Mouse (Mus musculus) limb, embryonic 15.5 days (tissue): ENCODE data around the gene Pik3c2b. TPM values are rescaled to one million over a fixed set of nuclear protein-coding genes. Genes with fewer than 3 reads are reported as not detected.
A peak's percentile ranks its signal among the peaks of the same experiment; 100 is the strongest.

ENCODE experiments used
- ATAC-seq: fragments of 200-750 bp; cut with Nextera tagmentation; 2 replicates; pipeline ENCODE4 v1.8.0; 2017; ENCODE audit warnings: low read depth, moderate TSS enrichment; ENCODE audit not compliant: insufficient number of reproducible peaks, low FRiP score, low TSS enrichment
- H3K27ac ChIP-seq: fragments of 300-500 bp; sonication (generic); 2 replicates; pipeline ENCODE4 v1.5.1; 2015; ENCODE audit warnings: moderate library complexity, mild to moderate bottlenecking, inconsistent platforms
- H3K27me3 ChIP-seq: fragments of 300-500 bp; sonication (generic); 2 replicates; pipeline ENCODE4 v1.6.1; 2015; ENCODE audit warnings: inconsistent platforms
- H3K36me3 ChIP-seq: fragments of 300-500 bp; sonication (generic); 2 replicates; pipeline ENCODE4 v1.6.1; 2015; ENCODE audit warnings: inconsistent platforms
- H3K4me1 ChIP-seq: fragments of 300-500 bp; sonication (generic); 2 replicates; pipeline ENCODE4 v1.6.1; 2015; ENCODE audit warnings: inconsistent platforms
- H3K4me2 ChIP-seq: fragments of 300-500 bp; sonication (generic); 2 replicates; pipeline ENCODE4 v1.6.1; 2015; ENCODE audit warnings: mild to moderate bottlenecking, inconsistent platforms
- H3K4me3 ChIP-seq: fragments of 300-500 bp; sonication (generic); 2 replicates; pipeline ENCODE4 v1.5.1; 2015; ENCODE audit warnings: mild to moderate bottlenecking, inconsistent platforms
- H3K9ac ChIP-seq: fragments of 300-500 bp; sonication (generic); 2 replicates; pipeline ENCODE4 v1.6.1; 2015; ENCODE audit warnings: inconsistent platforms
- H3K9me3 ChIP-seq: fragments of 300-500 bp; sonication (generic); 2 replicates; pipeline ENCODE4 v1.6.1; 2016; ENCODE audit warnings: inconsistent platforms
- WGBS: fragments of 180-500 bp; shearing (Covaris S2); methylation state at CpG from one replicate; pipeline ENCODE4 v1.1.7; 2015; 5-methylcytosine and 5-hydroxymethylcytosine counted together
- polyA plus RNA-seq: library from polyadenylated mRNA; unstranded; fragments of >200 nt; fragmentation: Nextera tagmentation; extraction: Ambion mirVana; gene quantifications from 2 replicates; pipeline ENCODE4 v1.2.1, GENCODE M21; 2015

The Pik3c2b gene
- polyA plus RNA-seq: 6.8 and 7.5 TPM in 2 replicates

DNA sequence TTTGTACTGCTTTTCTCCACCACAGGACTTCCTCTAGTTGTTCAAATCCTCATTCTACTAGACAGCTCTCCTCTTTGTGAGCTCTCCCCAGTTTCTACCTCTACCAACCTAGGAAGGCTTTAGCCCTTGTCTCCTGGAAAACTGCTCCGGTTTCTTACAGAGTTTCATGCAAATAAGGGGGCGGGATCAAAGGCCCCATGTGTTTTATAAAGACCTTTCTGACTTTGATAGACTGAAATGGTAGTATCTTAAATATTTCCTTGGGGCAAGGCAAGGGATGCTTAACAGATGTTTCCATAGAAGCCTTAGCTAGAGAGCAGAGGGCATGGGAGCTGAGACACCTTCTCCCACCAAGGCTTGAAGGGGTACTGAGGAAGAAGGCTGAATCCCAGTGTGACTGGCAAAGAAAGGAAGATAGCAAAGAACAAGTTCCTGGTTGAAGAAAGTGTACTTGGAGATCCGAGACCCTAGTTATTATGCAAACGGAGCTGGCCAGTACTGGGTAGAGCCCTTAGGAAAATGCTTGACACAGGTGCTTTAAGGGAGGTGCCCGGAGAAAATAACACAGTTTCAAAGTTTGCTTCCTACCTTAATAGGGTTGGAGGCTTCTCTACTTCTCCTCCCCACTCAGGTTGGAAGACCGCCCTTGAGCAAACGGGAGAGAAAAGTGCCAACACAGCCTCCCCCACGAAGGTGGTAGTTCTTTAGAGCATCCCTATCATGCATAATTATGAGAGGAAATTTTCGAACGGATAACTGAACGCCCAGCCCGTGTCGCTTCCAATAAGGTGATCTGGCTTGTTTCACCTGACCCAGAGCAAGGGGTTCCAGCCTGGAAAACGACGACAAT lies at the start of gene Pik3c2b:
Gene Pik3c2b, plus strand, starts transcription at position 657 of the 850 bp plus-strand sequence.
- Histone ChIP-seq H3K27ac (peak within 1 kb of the TSS; percentile 91), H3K4me1 (peaks cover 35% of the 10 kb centered on the region), H3K4me2 (peak within 1 kb of the TSS; percentile 93), H3K9me3 (no peaks in the 10 kb centered on the region), H3K9ac (peak within 1 kb of the TSS; percentile 89), H3K36me3 (no peaks in the 10 kb centered on the region), H3K27me3 (no peaks in the 10 kb centered on the region), H3K4me3 (peak within 1 kb of the TSS; percentile 83)
- WGBS: 2% methylated on average over 15 of the region's 15 CpGs
- ATAC-seq: 0 out of 2 replicates have a peak, but pooled peaks have one; percentile 11

DNA sequence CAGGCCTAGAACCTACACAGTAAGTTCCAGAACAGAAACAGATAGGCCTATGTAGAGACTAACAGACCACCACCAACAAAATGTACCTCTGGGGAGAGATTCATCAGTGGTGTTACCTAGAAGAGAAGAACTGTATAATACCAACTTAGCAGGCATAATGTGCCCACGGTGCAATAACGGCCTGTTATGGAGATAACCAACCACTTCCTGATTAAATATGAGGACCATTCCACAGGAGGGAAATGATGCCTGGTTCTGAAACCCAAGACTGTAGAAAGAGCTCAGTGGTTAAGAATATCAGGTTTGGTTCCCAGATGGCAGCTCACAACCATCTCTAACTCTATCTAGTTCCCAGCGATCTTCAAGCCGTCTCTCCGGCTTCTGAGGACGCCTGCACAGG lies 45.1 kb upstream of the Pik3c2b start:
- Histone ChIP-seq H3K4me3 (no peak overlapping the region), H3K27me3 (no peaks in the 10 kb centered on the region), H3K4me1 (no peaks in the 10 kb centered on the region), H3K4me2 (no peak overlapping the region), H3K27ac (no peak overlapping the region), H3K9ac (no peak overlapping the region), H3K9me3 (no peaks in the 10 kb centered on the region), H3K36me3 (peaks cover 84% of the 10 kb centered on the region)
- ATAC-seq: no peak
- WGBS: 93% methylated on average over 6 of the region's 6 CpGs

DNA sequence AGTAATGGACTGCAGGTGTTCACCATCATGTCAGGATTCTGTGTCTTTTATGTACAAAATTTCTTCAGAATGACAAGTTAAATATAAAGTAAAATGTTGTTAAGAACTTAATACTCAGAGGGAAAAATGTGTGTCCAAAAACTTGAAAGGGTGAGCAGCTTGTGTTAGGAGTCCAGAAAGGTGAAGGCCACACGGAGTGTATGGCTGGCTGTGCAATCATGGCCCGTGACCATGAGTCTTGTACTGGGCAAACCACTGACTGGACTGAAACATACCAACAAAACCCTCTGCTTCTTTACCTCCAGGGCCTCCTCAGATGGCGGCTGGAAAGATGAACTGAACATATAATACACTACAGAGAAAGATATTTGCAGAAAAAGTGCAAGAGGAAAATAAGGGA lies 38.9 kb upstream of the Pik3c2b start:
- Histone ChIP-seq H3K4me1 (no peaks in the 10 kb centered on the region), H3K9ac (no peak overlapping the region), H3K4me2 (no peak overlapping the region), H3K27ac (no peak overlapping the region), H3K4me3 (no peak overlapping the region), H3K27me3 (no peaks in the 10 kb centered on the region), H3K36me3 (peaks cover 60% of the 10 kb centered on the region), H3K9me3 (no peaks in the 10 kb centered on the region)
- ATAC-seq: no peak
- 76% methylated on average over 3 of the region's 3 CpGs for WGBS

DNA sequence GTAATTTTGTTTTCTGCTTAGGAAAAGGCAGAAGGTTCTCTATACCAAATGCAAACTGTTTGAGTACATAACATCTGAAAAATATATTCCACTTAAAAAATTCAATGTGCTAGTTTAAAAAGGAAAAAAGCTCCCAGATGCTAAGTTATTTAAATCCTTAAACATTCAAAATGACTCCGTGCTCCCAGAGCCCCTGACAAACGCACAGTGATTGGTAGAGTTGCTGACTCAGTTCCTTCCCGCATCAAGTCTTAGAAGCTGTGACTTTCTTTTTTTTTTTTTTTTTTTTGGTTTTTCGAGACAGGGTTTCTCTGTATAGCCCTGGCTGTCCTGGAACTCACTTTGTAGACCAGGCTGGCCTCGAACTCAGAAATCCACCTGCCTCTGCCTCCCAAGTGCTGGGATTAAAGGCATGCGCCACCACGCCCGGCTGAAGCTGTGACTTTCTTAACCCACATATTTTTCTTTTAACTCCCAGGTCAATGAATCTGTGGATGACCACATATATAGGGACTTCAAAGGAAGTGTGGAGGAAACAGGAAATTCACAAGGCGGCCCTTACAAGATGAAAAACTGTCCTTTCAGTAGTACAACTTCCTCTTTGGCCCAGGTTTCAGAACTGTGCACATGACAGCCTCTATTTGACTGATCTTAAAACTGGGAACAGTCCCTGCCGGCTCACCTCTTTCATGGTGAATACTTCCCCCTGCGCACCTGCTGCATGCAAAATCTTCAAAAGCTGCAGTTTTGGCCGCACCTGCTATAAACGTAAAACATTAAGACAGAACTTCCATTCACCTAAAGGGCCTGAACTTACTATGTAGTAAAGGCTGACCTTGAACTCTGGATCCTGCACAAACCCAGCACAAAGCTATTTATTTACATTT lies 33.3 kb upstream of the Pik3c2b start:
- ATAC-seq: no peak
- no peak overlapping the region for H3K4me3 ChIP-seq
- no peaks in the 10 kb centered on the region for H3K4me1 ChIP-seq
- WGBS: 81% methylated on average over 12 of the region's 13 CpGs
- H3K9ac ChIP-seq: no peak overlapping the region
- no peak overlapping the region for H3K27ac ChIP-seq
- H3K4me2 ChIP-seq: no peak overlapping the region
- no peaks in the 10 kb centered on the region for H3K27me3 ChIP-seq
- no peaks in the 10 kb centered on the region for H3K9me3 ChIP-seq
- H3K36me3 ChIP-seq: peaks cover 65% of the 10 kb centered on the region

DNA sequence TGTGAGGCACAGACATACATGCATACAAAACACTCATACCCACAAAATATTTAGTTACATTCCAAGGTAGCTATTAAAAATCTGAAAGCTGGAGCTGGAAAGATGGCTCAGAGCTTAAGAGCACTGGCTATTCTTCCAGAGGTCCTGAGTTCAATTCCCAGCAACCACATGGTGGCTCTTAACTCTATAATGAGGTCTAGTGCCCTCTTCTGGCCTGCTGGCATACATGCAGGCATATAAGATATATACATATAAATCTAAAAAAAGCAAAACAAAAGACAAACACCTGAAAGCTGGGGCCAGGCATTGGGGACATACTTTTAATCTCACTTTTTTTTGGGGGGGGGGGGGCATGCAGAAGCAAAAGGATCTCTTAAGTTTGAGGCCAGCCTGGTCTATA lies 32.1 kb upstream of the Pik3c2b start:
- no peaks in the 10 kb centered on the region for H3K4me1 ChIP-seq
- H3K4me2 ChIP-seq: no peak overlapping the region
- no peak overlapping the region for H3K27ac ChIP-seq
- no peaks in the 10 kb centered on the region for H3K27me3 ChIP-seq
- H3K4me3 ChIP-seq: no peak overlapping the region
- H3K36me3 ChIP-seq: peaks cover 68% of the 10 kb centered on the region
- no peak overlapping the region for H3K9ac ChIP-seq
- no peak for ATAC-seq
- H3K9me3 ChIP-seq: no peaks in the 10 kb centered on the region

DNA sequence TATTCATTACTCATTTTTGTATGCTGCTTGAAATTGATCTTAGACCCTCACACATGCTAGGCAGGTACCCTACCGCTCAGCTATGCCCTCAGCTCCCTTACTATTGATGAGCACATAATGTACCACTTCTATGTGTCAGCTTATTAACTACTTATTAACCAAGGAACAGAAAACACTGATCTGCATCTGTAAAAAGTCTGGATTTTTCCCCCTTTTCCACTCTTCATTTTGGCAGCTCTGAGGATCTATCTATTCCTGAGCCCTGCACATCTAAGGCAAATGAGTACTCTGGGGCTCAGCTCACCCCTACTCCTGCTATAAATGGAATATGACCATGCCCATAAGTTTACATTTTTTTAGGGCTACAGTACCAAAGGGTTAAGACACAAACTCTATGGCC lies 31.3 kb upstream of the Pik3c2b start:
- Histone ChIP-seq H3K4me1 (no peaks in the 10 kb centered on the region), H3K36me3 (peaks cover 68% of the 10 kb centered on the region), H3K27ac (no peak overlapping the region), H3K9me3 (no peaks in the 10 kb centered on the region), H3K27me3 (no peaks in the 10 kb centered on the region), H3K4me2 (no peak overlapping the region), H3K4me3 (no peak overlapping the region), H3K9ac (no peak overlapping the region)
- ATAC-seq: no peak
- WGBS: 93% methylated on average over 1 of the region's 1 CpGs

DNA sequence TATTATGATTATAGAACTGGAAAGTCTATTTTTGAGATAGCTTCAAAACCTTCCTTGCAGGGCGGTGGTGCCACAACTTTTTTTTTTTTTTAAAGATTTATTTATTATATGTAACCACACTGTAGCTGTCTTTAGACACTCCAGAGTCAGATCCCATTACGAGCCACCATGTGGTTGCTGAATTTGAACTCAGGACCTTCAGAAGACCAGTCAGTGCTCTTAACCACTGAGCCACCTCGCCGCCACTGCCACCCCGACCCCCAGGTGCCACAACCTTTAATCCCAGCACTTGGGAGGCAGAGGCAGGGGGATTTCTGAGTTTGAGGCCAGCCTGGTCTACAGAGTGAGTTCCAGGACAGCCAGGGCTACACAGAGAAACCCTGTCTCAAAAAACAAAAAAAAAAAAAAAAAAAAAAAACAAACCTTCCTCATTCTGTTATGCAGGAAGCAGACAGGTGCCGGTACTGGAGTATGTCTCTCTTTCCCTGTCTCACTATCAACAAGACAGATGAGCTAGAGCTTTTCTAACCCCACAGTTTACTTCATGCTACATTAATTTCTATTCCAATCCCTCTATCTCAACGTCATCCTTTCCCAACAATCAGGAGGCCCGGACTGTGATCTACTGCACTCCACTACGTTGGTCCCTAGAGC lies 28.6 kb upstream of the Pik3c2b start:
- WGBS: 95% methylated on average over 9 of the region's 9 CpGs

DNA sequence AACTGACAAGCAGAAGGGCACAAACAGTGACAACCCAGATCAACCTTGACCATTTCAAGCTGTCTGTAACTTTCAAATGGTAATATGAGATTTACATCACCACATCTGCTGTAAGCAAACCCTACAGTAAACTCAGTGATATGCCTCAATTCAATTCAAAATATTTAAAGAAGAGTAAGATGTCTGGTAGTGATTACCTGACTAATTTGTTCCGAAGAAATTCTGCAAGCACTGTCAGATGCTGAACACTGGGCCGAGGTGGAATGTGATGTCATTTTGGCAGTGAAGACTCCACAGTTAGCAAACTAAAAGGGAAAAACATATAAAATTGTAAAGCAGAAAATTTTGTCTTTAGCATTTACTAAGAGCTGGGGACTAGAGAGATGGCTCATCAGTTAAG lies 26.9 kb upstream of the Pik3c2b start:
- Histone ChIP-seq H3K27ac (no peak overlapping the region), H3K4me2 (no peak overlapping the region), H3K27me3 (no peaks in the 10 kb centered on the region), H3K4me1 (peaks cover 6% of the 10 kb centered on the region), H3K9me3 (no peaks in the 10 kb centered on the region), H3K36me3 (peaks cover 47% of the 10 kb centered on the region), H3K4me3 (no peak overlapping the region), H3K9ac (no peak overlapping the region)
- 70% methylated on average over 2 of the region's 2 CpGs for WGBS
- ATAC-seq: no peak

More for the DNA sequence above, 28.6 kb upstream of the Pik3c2b start:
- no peak overlapping the region for H3K4me3 ChIP-seq
- H3K27me3 ChIP-seq: no peaks in the 10 kb centered on the region
- H3K4me1 ChIP-seq: peaks cover 6% of the 10 kb centered on the region
- H3K4me2 ChIP-seq: no peak overlapping the region
- no peak overlapping the region for H3K27ac ChIP-seq
- no peak for ATAC-seq
- no peak overlapping the region for H3K9ac ChIP-seq
- peaks cover 57% of the 10 kb centered on the region for H3K36me3 ChIP-seq
- no peaks in the 10 kb centered on the region for H3K9me3 ChIP-seq

DNA sequence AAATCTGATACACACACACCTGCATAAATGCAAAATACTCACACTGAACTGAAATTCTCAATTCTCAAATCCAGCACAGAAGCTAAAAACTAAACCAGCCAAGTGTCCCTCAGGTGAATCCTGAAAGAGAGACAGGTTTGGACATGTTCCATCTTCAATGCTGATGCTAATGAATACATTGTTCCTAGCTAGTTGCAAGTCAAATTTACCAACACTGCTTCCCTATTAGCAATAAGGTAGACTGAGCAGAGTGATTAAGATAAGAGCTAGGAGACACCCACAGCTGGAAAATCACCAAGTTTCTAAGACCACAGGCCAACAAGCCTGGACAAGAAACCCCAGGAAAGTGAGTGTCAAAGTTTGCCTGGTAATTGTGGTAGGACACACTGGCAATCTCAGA lies 26.2 kb upstream of the Pik3c2b start:
- Histone ChIP-seq H3K4me3 (no peak overlapping the region), H3K27ac (peak overlapping the region; percentile 24; the same call in 1 of the 2 replicates), H3K27me3 (no peaks in the 10 kb centered on the region), H3K9me3 (no peaks in the 10 kb centered on the region), H3K4me2 (no peak overlapping the region), H3K4me1 (peaks cover 13% of the 10 kb centered on the region), H3K9ac (no peak overlapping the region), H3K36me3 (peaks cover 40% of the 10 kb centered on the region)
- no peak for ATAC-seq

DNA sequence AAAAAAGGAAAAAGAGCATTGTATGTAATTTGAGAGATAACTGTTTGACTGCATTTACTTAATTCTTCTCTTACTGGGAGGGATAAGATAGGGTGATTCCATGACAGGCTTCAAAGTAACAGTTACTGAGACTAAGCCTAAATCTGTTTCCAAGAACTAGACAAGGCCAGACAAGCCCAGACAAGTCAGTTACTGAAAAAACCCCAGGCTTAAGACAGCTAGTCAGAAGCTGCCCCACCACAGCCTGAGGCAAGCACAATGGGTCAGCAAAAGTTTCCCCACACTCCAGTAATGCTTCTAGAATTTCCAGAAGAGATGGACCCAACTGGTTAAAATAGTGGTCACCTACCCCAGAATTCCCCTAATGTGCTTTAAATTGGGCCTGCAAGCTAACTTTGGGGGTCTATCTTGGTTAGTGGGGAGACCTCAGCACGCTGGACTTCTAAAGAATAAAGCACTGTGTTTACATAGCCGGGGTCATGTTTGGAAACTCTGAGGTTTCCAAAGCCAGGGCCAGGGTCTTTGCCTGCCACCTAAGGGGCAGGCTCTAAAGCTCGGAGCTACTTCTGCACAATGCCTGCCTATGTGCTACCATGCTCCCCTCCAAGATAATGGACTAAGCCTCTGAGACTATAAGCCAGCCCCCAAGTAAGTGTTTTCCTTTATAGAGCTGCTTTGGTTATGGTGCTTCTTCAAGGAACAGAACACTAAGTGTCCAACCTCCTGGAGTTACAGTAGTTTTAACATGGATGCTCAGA lies 25.2 kb upstream of the Pik3c2b start:
- no peak overlapping the region for H3K27ac ChIP-seq
- ATAC-seq: no peak
- 72% methylated on average over 3 of the region's 3 CpGs for WGBS
- no peak overlapping the region for H3K9ac ChIP-seq
- H3K4me1 ChIP-seq: peaks cover 15% of the 10 kb centered on the region
- H3K4me2 ChIP-seq: no peak overlapping the region
- no peak overlapping the region for H3K4me3 ChIP-seq
- H3K27me3 ChIP-seq: no peaks in the 10 kb centered on the region
- H3K9me3 ChIP-seq: no peaks in the 10 kb centered on the region
- peaks cover 32% of the 10 kb centered on the region for H3K36me3 ChIP-seq

DNA sequence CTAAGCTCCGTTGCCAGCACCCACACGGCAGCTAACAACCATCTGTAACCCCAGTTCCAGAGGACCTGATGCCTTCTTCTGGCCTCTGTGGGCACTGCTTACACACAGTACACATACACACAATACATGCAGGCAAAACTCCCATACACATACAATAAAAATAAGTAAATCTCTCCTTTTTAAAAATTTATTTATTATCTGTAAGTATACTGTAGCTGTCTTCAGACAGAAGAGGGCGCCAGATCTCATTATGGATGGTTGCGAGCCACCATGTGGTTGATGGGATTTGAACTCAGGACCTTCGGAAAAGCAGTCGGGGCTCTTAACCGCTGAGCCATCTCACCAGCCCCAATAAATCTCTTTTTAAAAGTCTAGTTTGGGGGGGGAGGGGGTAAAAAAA lies 24.1 kb upstream of the Pik3c2b start:
- Histone ChIP-seq H3K27ac (no peak overlapping the region), H3K4me3 (no peak overlapping the region), H3K9me3 (no peaks in the 10 kb centered on the region), H3K4me2 (no peak overlapping the region), H3K4me1 (peaks cover 15% of the 10 kb centered on the region), H3K36me3 (peaks cover 23% of the 10 kb centered on the region), H3K27me3 (no peaks in the 10 kb centered on the region), H3K9ac (no peak overlapping the region)
- WGBS: 94% methylated on average over 7 of the region's 7 CpGs
- no peak for ATAC-seq
